7 mouse cellular contexts compared by ENCODE assay signal in genomic region chr17:43518644-43519409, GRCm38 (mm10). TPM values are rescaled to one million over a fixed set of nuclear protein-coding genes. Genes with fewer than 3 reads are reported as not detected.
DNase-seq lines count a peak whose midpoint lies in the region; ATAC-seq and TF ChIP-seq lines count a peak whose summit lies in the region.

No protein-coding gene starts in this region.

- intact Hi-C loops in left cerebral cortex, postnatal 25 days (cut with DNase I), result loop anchor here (1.0 kb wide), 2 partner anchors 87 to 92 kb away; no protein-coding TSS in a partner anchor

- H3K27ac ChIP-seq in intestine, embryonic 15.5 days, result no peak overlapping the region
- no peak overlapping the region for H3K27ac ChIP-seq in midbrain, embryonic 12.5 days (replicated peaks)
- H3K27ac ChIP-seq in spleen, adult 2 months (ENCODE audit: insufficient read depth, low read length), result no peak overlapping the region

- 25% methylated on average over 18 of the region's 18 CpGs for WGBS in intestine, embryonic 15.5 days
- WGBS in midbrain, embryonic 12.5 days, result 31% methylated on average over 18 of the region's 18 CpGs
- 31% methylated on average over 18 of the region's 18 CpGs for WGBS in spleen, adult 2 months

- no peaks in the 10 kb centered on the region for H3K36me3 ChIP-seq in intestine, embryonic 15.5 days
- H3K36me3 ChIP-seq in midbrain, embryonic 12.5 days, result no peaks in the 10 kb centered on the region
- H3K36me3 ChIP-seq in spleen, adult 2 months (ENCODE audit: control insufficient read depth, insufficient read depth, low read length), result no peaks in the 10 kb centered on the region

- no peak overlapping the region for H3K4me3 ChIP-seq in intestine, embryonic 15.5 days (replicated peaks)
- H3K4me3 ChIP-seq in midbrain, embryonic 12.5 days, result no peak overlapping the region
- H3K4me3 ChIP-seq in spleen, adult 2 months (ENCODE audit: extremely low read depth, insufficient read depth, insufficient read length), result no peak overlapping the region

- no peak overlapping the region for H3K4me2 ChIP-seq in intestine, embryonic 15.5 days (replicated peaks)
- H3K4me2 ChIP-seq in midbrain, embryonic 12.5 days (replicated peaks), result no peak overlapping the region

- peak; percentile 82 for ATAC-seq in common myeloid progenitor, adult 5-6 weeks (replicated peaks; ENCODE audit: low read depth, poor library complexity, severe bottlenecking)
- peak; percentile 89 for ATAC-seq in intestine, embryonic 15.5 days
- peak; percentile 74 for ATAC-seq in midbrain, embryonic 12.5 days (ENCODE audit: low FRiP score, low read depth)

- H3K9ac ChIP-seq in intestine, embryonic 15.5 days, result no peak overlapping the region
- H3K9ac ChIP-seq in midbrain, embryonic 12.5 days (replicated peaks), result no peak overlapping the region

- H3K9me3 ChIP-seq in intestine, embryonic 15.5 days, result no peaks in the 10 kb centered on the region
- peaks cover 6% of the 10 kb centered on the region; the same call in 1 of the 2 replicates for H3K9me3 ChIP-seq in midbrain, embryonic 12.5 days

- DNase-seq in adrenal gland, postnatal 10 days, result peak; percentile 72
- DNase-seq in gastrocnemius, postnatal 25 days, result peak; percentile 13
- peak; percentile 61 to 72 for DNase-seq in left cerebral cortex, postnatal 25 days (ENCODE audit: low spot score in 2 of 2)
- peak; percentile 27 to 41 for DNase-seq in spleen, adult 2 months (ENCODE audit: low read depth in 1 of 2, low spot score in 2 of 2)

- TF ChIP-seq CTCF in spleen, adult 2 months (IDR thresholded peaks at IDR 0.05; ENCODE audit: extremely low read depth, insufficient read depth, insufficient read length, insufficient replicate concordance), result peak; percentile 39; the same call in 1 of the 2 replicates

- no peaks in the 10 kb centered on the region for H3K27me3 ChIP-seq in intestine, embryonic 15.5 days (replicated peaks)
- no peaks in the 10 kb centered on the region for H3K27me3 ChIP-seq in midbrain, embryonic 12.5 days
- H3K27me3 ChIP-seq in spleen, adult 2 months (ENCODE audit: control insufficient read depth, insufficient read depth, low read length), result no peaks in the 10 kb centered on the region

- no peak for TF ChIP-seq POLR2A in spleen, adult 2 months (IDR thresholded peaks at IDR 0.05; ENCODE audit: low read depth, low read length)

- 0 out of 2 replicates have a peak, but pooled peaks cover 2% of the 10 kb centered on the region for H3K4me1 ChIP-seq in intestine, embryonic 15.5 days (replicated peaks)
- H3K4me1 ChIP-seq in midbrain, embryonic 12.5 days, result no peaks in the 10 kb centered on the region
- no peaks in the 10 kb centered on the region for H3K4me1 ChIP-seq in spleen, adult 2 months (ENCODE audit: control insufficient read depth, insufficient read depth, insufficient read length)

RNA-seq across cellular contexts. Expression of gene Mep1a, which starts 16.2 kb away (rescaled TPM):
- under 1 TPM in 1 of 2 experiments, not detected in 1; 0.33 TPM for total RNA-seq in adrenal gland, postnatal 10 days (2021)
- total RNA-seq in common myeloid progenitor, adult 5-6 weeks (2017), result not detected in 2 replicates
- not detected for total RNA-seq in gastrocnemius, postnatal 25 days (2021)
- polyA plus RNA-seq in intestine, embryonic 15.5 days (2015; fragmentation: Nextera tagmentation; extraction: Ambion mirVana), result 33.1 and 34.9 TPM in 2 replicates
- total RNA-seq in left cerebral cortex, postnatal 25 days (2021), result not detected
- not detected in 2 replicates for polyA plus RNA-seq in midbrain, embryonic 12.5 days (2016; fragmentation: Nextera tagmentation; extraction: Ambion mirVana)
- polyA plus RNA-seq in spleen, adult 2 months (2012; rRNA removed), result 0.05 TPM in 1 of 2 replicates, not detected in the other

RNA-seq across cellular contexts. Expression of gene Ankrd66, which starts 24.6 kb away (rescaled TPM):
- total RNA-seq in adrenal gland, postnatal 10 days (2021), result not detected
- total RNA-seq in common myeloid progenitor, adult 5-6 weeks (2017), result not detected in 2 replicates
- not detected for total RNA-seq in gastrocnemius, postnatal 25 days (2021)
- polyA plus RNA-seq in intestine, embryonic 15.5 days (2015; fragmentation: Nextera tagmentation; extraction: Ambion mirVana), result 0.18 TPM in 1 of 2 replicates, not detected in the other
- under 1 TPM in 1 of 2 experiments, not detected in 1; 0.25 TPM for total RNA-seq in left cerebral cortex, postnatal 25 days (2021)
- polyA plus RNA-seq in midbrain, embryonic 12.5 days (2016; fragmentation: Nextera tagmentation; extraction: Ambion mirVana), result not detected in 2 replicates
- polyA plus RNA-seq in spleen, adult 2 months (2012; rRNA removed), result 0.06 TPM in 2 replicates

RNA-seq across cellular contexts. Expression of gene Pla2g7, which starts 49.1 kb away (rescaled TPM):
- 10 to 100 TPM; 24.5 to 26.7 TPM for total RNA-seq in adrenal gland, postnatal 10 days (2021)
- 0.46 TPM in 1 of 2 replicates, not detected in the other for total RNA-seq in common myeloid progenitor, adult 5-6 weeks (2017)
- 10 to 100 TPM in 1 of 2 experiments, 1 to 10 TPM in 1; 9.9 to 13.5 TPM for total RNA-seq in gastrocnemius, postnatal 25 days (2021)
- 12.0 and 12.7 TPM in 2 replicates for polyA plus RNA-seq in intestine, embryonic 15.5 days (2015; fragmentation: Nextera tagmentation; extraction: Ambion mirVana)
- total RNA-seq in left cerebral cortex, postnatal 25 days (2021), result 10 to 100 TPM; 76.0 to 79.6 TPM
- polyA plus RNA-seq in midbrain, embryonic 12.5 days (2016; fragmentation: Nextera tagmentation; extraction: Ambion mirVana), result 4.9 and 7.3 TPM in 2 replicates
- 15.1 and 19.0 TPM in 2 replicates for polyA plus RNA-seq in spleen, adult 2 months (2012; rRNA removed)

Comparison
In these comparisons a context has a peak if more than half of its experiments do, and no peak if none do; other contexts are left out.
1. DNase-seq: peak in every context shown above with its lines; median percentile 72 in adrenal gland, postnatal 10 days; 66 in left cerebral cortex, postnatal 25 days; 34 in spleen, adult 2 months; 13 in gastrocnemius, postnatal 25 days.